Mouse (Mus musculus): ENCODE data around the gene Rps3a1.
"Not testable (repeated sequence)": the region's sequence is repeated elsewhere in the genome, so short reads cannot be mapped to it uniquely, and the experiment has no call there.

DNA sequence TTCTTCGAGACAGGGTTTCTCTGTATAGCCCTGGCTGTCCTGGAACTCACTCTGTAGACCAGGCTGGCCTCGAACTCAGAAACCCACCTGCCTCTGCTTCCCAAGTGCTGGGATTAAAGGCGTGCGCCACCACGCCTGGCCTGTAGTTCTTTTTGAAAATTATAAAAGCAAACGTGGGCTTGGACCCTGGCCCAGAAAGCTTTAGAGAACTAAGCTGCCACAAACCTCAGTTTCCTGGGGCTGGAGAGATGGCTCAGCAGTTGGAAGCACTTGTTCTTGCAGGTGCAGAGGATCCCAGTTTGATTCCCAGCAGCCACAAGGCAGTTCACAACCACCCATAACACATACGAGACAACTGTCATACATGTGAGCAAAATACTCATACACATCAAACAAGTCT is 38.1 kb downstream of the Rps3a1 start:
- not testable (repeated sequence) for TF ChIP-seq CTCF (IDR thresholded peaks at IDR 0.05; ENCODE audit: control insufficient read depth, insufficient read depth, insufficient read length); CEBPB (IDR thresholded peaks at IDR 0.05; ENCODE audit: low read depth); MAX (IDR thresholded peaks at IDR 0.05); MYOG (IDR thresholded peaks at IDR 0.05; ENCODE audit: control insufficient read depth, extremely low read depth, insufficient read length)
